Mouse (Mus musculus) frontal cortex, postnatal 14 days (tissue): Measurements from ENCODE around the gene Nudt5.
"Not testable (repeated sequence)": the region's sequence is repeated elsewhere in the genome, so short reads cannot be mapped to it uniquely, and the experiment has no call there.

Experiments
- DNase-seq, 2 experiments: peaks; one replicate each; pipeline ENCODE4 v3.0.0; 2022; ENCODE audit warnings: low spot score in 2 of 2

Nudt5 gene

GRCm38 (mm10) chr2:5844873-5845631, at the start of gene Nudt5, which contains the start of gene Cdc123:
Nudt5 (plus strand) TSS chr2:5845019.
Cdc123 (minus strand) TSS chr2:5845164.
- peak; percentile 87 to 88 for DNase-seq

GRCm38 (mm10) chr2:5797816-5798672, 46.8 kb upstream of the Nudt5 start:
- DNase-seq = no peak

GRCm38 (mm10) chr2:5801182-5801640, 43.6 kb upstream of the Nudt5 start:
- no peak for DNase-seq

- no peak for DNase-seq
Observed at GRCm38 (mm10) chr2:5801927-5802590, 42.8 kb upstream of the Nudt5 start.

- DNase-seq = no peak
Observed at GRCm38 (mm10) chr2:5804440-5805045, 40.3 kb upstream of the Nudt5 start.

GRCm38 (mm10) chr2:5805228-5805627, 39.6 kb upstream of the Nudt5 start:
- DNase-seq = no peak

GRCm38 (mm10) chr2:5806201-5806600, 38.6 kb upstream of the Nudt5 start:
- not testable (repeated sequence) for DNase-seq

- DNase-seq = no peak
Observed at GRCm38 (mm10) chr2:5810036-5810718, 34.6 kb upstream of the Nudt5 start.

GRCm38 (mm10) chr2:5811235-5811782, 33.5 kb upstream of the Nudt5 start:
- DNase-seq = no peak

- no peak for DNase-seq
Observed at GRCm38 (mm10) chr2:5821264-5821663, 23.6 kb upstream of the Nudt5 start.

- DNase-seq = no peak
Observed at GRCm38 (mm10) chr2:5822449-5822848, 22.4 kb upstream of the Nudt5 start.

- DNase-seq = no peak
Observed at GRCm38 (mm10) chr2:5824213-5824612, 20.6 kb upstream of the Nudt5 start.

GRCm38 (mm10) chr2:5824685-5825084, 20.1 kb upstream of the Nudt5 start:
- DNase-seq = no peak

GRCm38 (mm10) chr2:5825265-5825913, 19.4 kb upstream of the Nudt5 start:
- no peak for DNase-seq

GRCm38 (mm10) chr2:5840815-5841214, 4.0 kb upstream of the Nudt5 start:
- DNase-seq = no peak

GRCm38 (mm10) chr2:5844181-5844872, 492 bp upstream of the Nudt5 start:
- DNase-seq = no peak

- no peak for DNase-seq
Observed at GRCm38 (mm10) chr2:5845826-5846225, 1.0 kb downstream of the Nudt5 start.

- no peak for DNase-seq
Observed at GRCm38 (mm10) chr2:5851116-5851515, 6.3 kb downstream of the Nudt5 start.

- no peak for DNase-seq
Observed at GRCm38 (mm10) chr2:5851866-5852265, 7.0 kb downstream of the Nudt5 start.

GRCm38 (mm10) chr2:5862834-5863233, 18.0 kb downstream of the Nudt5 start, which contains the start of gene Gm13199:
Gm13199 (minus strand) TSS chr2:5862934.
- no peak for DNase-seq
